Mouse (Mus musculus) CD8-positive naive resting alpha-beta T cell, adult 2 months (primary cell): ENCODE measurements at regions not wholly inside any gene's neighbourhood (a gene's known extent, or its start where the extent isn't known, plus 50 kb on each side); places are given as distances from the start of the nearest gene placed in this dataset.

Experiments
- DNase-seq, 2 experiments: peaks; one replicate each; pipeline ENCODE4 v3.0.0; 2022; ENCODE audit warnings: low read depth in 2 of 2, low spot score in 2 of 2

- no peak for DNase-seq
Measured at GRCm38 (mm10) chr6:34246512-34246911, 69.6 kb upstream of the Slc35b4 start.

GRCm38 (mm10) chr6:34243001-34243400, 66.1 kb upstream of the Slc35b4 start:
- no peak for DNase-seq

GRCm38 (mm10) chr6:34242486-34242885, 65.6 kb upstream of the Slc35b4 start:
- DNase-seq, result no peak

- DNase-seq, result no peak
Measured at GRCm38 (mm10) chr6:34235132-34235531, 58.2 kb upstream of the Slc35b4 start.

- DNase-seq, result no peak
Measured at GRCm38 (mm10) chr6:34234443-34235020, 57.6 kb upstream of the Slc35b4 start.

- peak in 1 of 2 experiments; percentile 27 for DNase-seq
Measured at GRCm38 (mm10) chr6:34230768-34231381, 54.0 kb upstream of the Slc35b4 start.

GRCm38 (mm10) chr6:34227131-34227530, 50.2 kb upstream of the Slc35b4 start:
- DNase-seq, result no peak
